Mouse (Mus musculus): ENCODE measurements around the gene Cdnf. TPM values are rescaled to one million over a fixed set of nuclear protein-coding genes. Genes with fewer than 3 reads are reported as not detected.

Cdnf gene
- 0.02 and 0.12 TPM in 2 replicates for polyA plus RNA-seq (2012; rRNA removed; ENCODE audit: low replicate concordance)

GRCm38 (mm10) chr2:3512552-3513454 lies at the start of gene Cdnf, which contains the start of the genes Gm45902 and Hspa14:
Gene Cdnf, plus strand, starts transcription at chr2:3513030.
Gene Gm45902, minus strand, starts transcription at chr2:3512790.
Gene Hspa14, minus strand, starts transcription at chr2:3512814.

GRCm38 (mm10) chr2:3474861-3475283 lies 38.0 kb upstream of the Cdnf start, which contains the start of gene Suv39h2:
Gene Suv39h2, minus strand, starts transcription at chr2:3475031.

GRCm38 (mm10) chr2:3570186-3570585 lies 57.4 kb downstream of the Cdnf start, which contains the start of gene Fam107b:
Gene Fam107b, plus strand, starts transcription at chr2:3570488.

Other genes starting within 250 kb of the Cdnf start
- gene Nmt2, start 228.8 kb upstream of the Cdnf start, polyA plus RNA-seq (2012; rRNA removed; ENCODE audit: low replicate concordance), result 0.60 and 2.8 TPM in 2 replicates
- 0.47 and 0.81 TPM in 2 replicates for gene Rpp38, start 180.4 kb upstream of the Cdnf start, polyA plus RNA-seq (2012; rRNA removed; ENCODE audit: low replicate concordance)
- not detected in 2 replicates for gene Acbd7, start 176.9 kb upstream of the Cdnf start, polyA plus RNA-seq (2012; rRNA removed; ENCODE audit: low replicate concordance)
- not detected in 2 replicates for gene Olah, start 115.8 kb upstream of the Cdnf start, polyA plus RNA-seq (2012; rRNA removed; ENCODE audit: low replicate concordance)
- not detected in 2 replicates for gene Meig1, start 90.4 kb upstream of the Cdnf start, polyA plus RNA-seq (2012; rRNA removed; ENCODE audit: low replicate concordance)
- gene Dclre1c, start 88.9 kb upstream of the Cdnf start, polyA plus RNA-seq (2012; rRNA removed; ENCODE audit: low replicate concordance), result 0.46 and 0.65 TPM in 2 replicates
- gene Suv39h2, start 38.0 kb upstream of the Cdnf start, polyA plus RNA-seq (2012; rRNA removed; ENCODE audit: low replicate concordance), result 1.6 and 1.7 TPM in 2 replicates
- gene Gm45902, start 240 bp upstream of the Cdnf start, polyA plus RNA-seq (2012; rRNA removed; ENCODE audit: low replicate concordance), result 0.71 and 0.97 TPM in 2 replicates
- gene Hspa14, start 216 bp upstream of the Cdnf start, polyA plus RNA-seq (2012; rRNA removed; ENCODE audit: low replicate concordance), result 6.6 and 8.3 TPM in 2 replicates
- gene Fam107b, start 57.5 kb downstream of the Cdnf start, polyA plus RNA-seq (2012; rRNA removed; ENCODE audit: low replicate concordance), result 2.0 and 5.6 TPM in 2 replicates